Mouse (Mus musculus) stomach, embryonic 14.5 days (tissue): Measurements from ENCODE around the gene Phactr1. TPM values are rescaled to one million over a fixed set of nuclear protein-coding genes. Genes with fewer than 3 reads are reported as not detected.

Experiments used
- ATAC-seq: fragments of 200-750 bp; cut with Nextera tagmentation; 2 replicates; pipeline ENCODE4 v1.8.0; 2017; ENCODE audit warnings: low read depth, moderate TSS enrichment; ENCODE audit not compliant: insufficient number of reproducible peaks, insufficient read depth, low FRiP score
- H3K27ac ChIP-seq: fragments of 300-500 bp; sonication (generic); 2 replicates; pipeline ENCODE4 v1.5.1; 2014; ENCODE audit warnings: mild to moderate bottlenecking, low read length, moderate library complexity, mixed read lengths
- H3K27me3 ChIP-seq: fragments of 300-500 bp; sonication (generic); 2 replicates; pipeline ENCODE4 v1.6.1; 2014; ENCODE audit warnings: low read length, control low read depth, mixed read lengths; ENCODE audit not compliant: control insufficient read depth, insufficient read depth
- H3K36me3 ChIP-seq: fragments of 300-500 bp; sonication (generic); 2 replicates; pipeline ENCODE4 v1.6.1; 2014; ENCODE audit warnings: mild to moderate bottlenecking, control low read depth, low read length, moderate library complexity, mixed read lengths; ENCODE audit not compliant: control insufficient read depth, insufficient read depth
- H3K4me1 ChIP-seq: fragments of 300-500 bp; sonication (generic); 2 replicates; pipeline ENCODE4 v1.6.1; 2014; ENCODE audit warnings: low read length, control low read depth, mixed read lengths; ENCODE audit not compliant: control insufficient read depth, insufficient read depth
- H3K4me2 ChIP-seq: fragments of 300-500 bp; sonication (generic); replicated peaks from 2 replicates; pipeline ENCODE4 v1.6.1; 2014; ENCODE audit warnings: low read depth, low read length, control low read depth
- H3K4me3 ChIP-seq: fragments of 300-500 bp; sonication (generic); 2 replicates; pipeline ENCODE4 v1.5.1; 2014; ENCODE audit warnings: low read depth, low read length, control low read depth
- H3K9ac ChIP-seq: fragments of 300-500 bp; sonication (generic); replicated peaks from 2 replicates; pipeline ENCODE4 v1.6.1; 2014; ENCODE audit warnings: low read depth, mild to moderate bottlenecking, control low read depth, low read length, moderate library complexity, mixed read lengths
- H3K9me3 ChIP-seq: fragments of 300-500 bp; sonication (generic); 2 replicates; pipeline ENCODE4 v1.6.1; 2016; ENCODE audit warnings: low read depth, low read length, control low read depth; ENCODE audit not compliant: control insufficient read depth
- WGBS: fragments of 180-500 bp; shearing (Covaris S2); extraction: QIAGEN DNeasy Blood & Tissue Kit; methylation state at CpG from one replicate; pipeline ENCODE4 v1.1.7; 2014; 5-methylcytosine and 5-hydroxymethylcytosine counted together
- polyA plus RNA-seq: library from polyadenylated mRNA; unstranded; fragments of >200 nt; fragmentation: Nextera tagmentation; extraction: Ambion mirVana; gene quantifications from 2 replicates; pipeline ENCODE4 v1.2.1, GENCODE M21; 2014

The Phactr1 gene
- polyA plus RNA-seq, 1 experiment from 2014 or later = 8.0 TPM

- no peak for ATAC-seq
- no peaks in the 10 kb centered on the region for H3K36me3 ChIP-seq
- H3K9ac ChIP-seq = no peak overlapping the region
- H3K4me1 ChIP-seq = no peaks in the 10 kb centered on the region
- no peak overlapping the region for H3K27ac ChIP-seq
- 64% methylated on average over 7 of the region's 7 CpGs for WGBS
- no peaks in the 10 kb centered on the region for H3K27me3 ChIP-seq
- H3K9me3 ChIP-seq = no peaks in the 10 kb centered on the region
- H3K4me3 ChIP-seq = no peak overlapping the region
- H3K4me2 ChIP-seq = no peak overlapping the region
Observed at GRCm38 (mm10) chr13:43112280-43112679, 431.9 kb downstream of the Phactr1 start.

- Histone ChIP-seq H3K4me2 (no peak overlapping the region), H3K27ac (no peak overlapping the region), H3K9me3 (no peaks in the 10 kb centered on the region), H3K4me3 (no peak overlapping the region), H3K27me3 (no peaks in the 10 kb centered on the region), H3K4me1 (no peaks in the 10 kb centered on the region), H3K9ac (no peak overlapping the region), H3K36me3 (no peaks in the 10 kb centered on the region)
- no peak for ATAC-seq
- WGBS = 81% methylated on average over 3 of the region's 3 CpGs
Observed at GRCm38 (mm10) chr13:43112707-43113106, 432.3 kb downstream of the Phactr1 start.

- ATAC-seq = no peak
- WGBS = 88% methylated on average over 3 of the region's 3 CpGs
Observed at GRCm38 (mm10) chr13:43113141-43113540, 432.7 kb downstream of the Phactr1 start.

DNA sequence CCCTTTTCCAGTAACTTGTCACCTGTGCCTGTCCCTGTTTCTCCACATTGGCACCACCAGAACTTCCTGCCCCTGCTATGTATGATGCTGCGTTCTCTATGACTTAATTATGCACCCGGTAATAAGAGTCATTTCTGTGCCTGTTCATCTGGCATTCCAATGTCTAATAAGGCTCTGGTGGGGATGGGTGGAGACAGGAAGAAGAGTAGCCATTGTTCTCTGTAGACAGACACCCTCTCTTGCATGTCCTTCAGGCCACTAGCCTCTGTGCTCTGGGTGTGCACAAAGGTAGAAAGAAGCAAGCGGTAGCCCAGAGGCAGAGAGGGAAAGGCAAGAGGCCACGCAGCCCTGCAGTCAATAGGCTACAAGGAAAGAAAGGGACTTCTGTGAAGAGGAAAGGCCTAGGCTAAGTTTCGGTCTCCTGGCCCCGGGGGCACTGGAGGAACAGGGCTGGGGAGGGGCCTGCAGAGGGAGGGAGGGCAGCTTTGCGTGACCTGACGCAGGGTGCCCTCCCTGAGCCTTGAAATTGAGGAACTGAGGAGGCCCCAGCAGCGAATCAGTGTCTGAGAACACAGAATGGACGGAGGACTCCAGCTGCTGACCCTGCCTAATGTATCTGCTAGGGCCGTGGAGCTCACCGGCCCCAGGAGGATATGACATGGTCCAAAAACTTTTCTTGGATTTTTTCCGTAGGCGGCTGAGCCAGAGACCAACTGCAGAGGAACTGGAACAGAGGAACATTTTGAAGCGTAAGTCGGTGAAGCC lies 442.1 kb downstream of the Phactr1 start:
- 0 out of 2 replicates have a peak, but pooled peaks have one; percentile 10 for ATAC-seq
- Histone ChIP-seq H3K9me3 (no peaks in the 10 kb centered on the region), H3K27ac (no peak overlapping the region), H3K4me3 (no peak overlapping the region), H3K4me2 (no peak overlapping the region), H3K36me3 (no peaks in the 10 kb centered on the region), H3K27me3 (no peaks in the 10 kb centered on the region), H3K4me1 (peaks cover 11% of the 10 kb centered on the region), H3K9ac (no peak overlapping the region)
- WGBS = 70% methylated on average over 16 of the region's 16 CpGs

More at GRCm38 (mm10) chr13:43113141-43113540, 432.7 kb downstream of the Phactr1 start:
- Histone ChIP-seq H3K4me2 (no peak overlapping the region), H3K27ac (no peak overlapping the region), H3K36me3 (no peaks in the 10 kb centered on the region), H3K4me3 (no peak overlapping the region), H3K9me3 (no peaks in the 10 kb centered on the region), H3K4me1 (no peaks in the 10 kb centered on the region), H3K9ac (no peak overlapping the region), H3K27me3 (no peaks in the 10 kb centered on the region)

DNA sequence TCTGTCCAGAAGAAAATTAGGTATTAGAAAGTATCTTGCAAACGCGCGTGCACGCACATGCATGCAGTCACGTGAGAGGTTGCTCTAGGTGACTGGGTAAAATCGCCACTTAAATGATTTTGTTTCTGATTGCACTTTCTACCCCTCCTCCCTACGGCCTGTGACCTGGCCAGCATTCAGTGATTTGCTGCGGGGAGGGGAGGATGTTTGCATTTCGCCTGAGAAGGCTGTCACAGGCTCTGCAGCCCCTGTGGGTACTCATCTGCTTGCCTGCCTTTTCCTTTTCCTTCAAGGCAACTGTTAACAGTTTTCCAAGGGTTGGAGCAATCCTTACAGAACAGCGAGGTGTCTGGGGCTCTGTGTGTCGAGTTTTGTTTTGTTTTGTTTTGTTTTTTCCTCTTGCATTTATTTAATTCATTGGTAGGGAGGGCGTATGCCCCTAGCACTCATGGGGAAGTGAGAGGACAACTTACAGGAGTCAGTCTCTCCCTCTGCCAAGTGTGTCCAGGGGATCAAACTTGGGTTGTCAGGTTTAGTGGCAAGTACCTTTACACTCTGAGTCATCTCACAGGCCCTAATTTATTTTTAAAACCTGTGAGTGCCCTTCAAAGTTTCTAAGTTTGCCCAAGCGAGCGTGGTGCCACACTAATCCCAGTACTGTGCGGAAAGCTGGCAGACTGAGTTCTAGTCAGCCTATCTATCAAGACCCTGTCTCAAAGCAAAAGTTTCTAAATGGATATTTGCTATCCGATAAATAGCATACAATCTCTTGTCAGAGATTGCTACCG lies 443.7 kb downstream of the Phactr1 start:
- Histone ChIP-seq H3K9me3 (no peaks in the 10 kb centered on the region), H3K36me3 (no peaks in the 10 kb centered on the region), H3K9ac (no peak overlapping the region), H3K27me3 (no peaks in the 10 kb centered on the region), H3K27ac (no peak overlapping the region), H3K4me3 (no peak overlapping the region), H3K4me1 (peaks cover 11% of the 10 kb centered on the region), H3K4me2 (no peak overlapping the region; the same call in 1 of the 2 replicates)
- 39% methylated on average over 17 of the region's 17 CpGs for WGBS
- no peak for ATAC-seq

DNA sequence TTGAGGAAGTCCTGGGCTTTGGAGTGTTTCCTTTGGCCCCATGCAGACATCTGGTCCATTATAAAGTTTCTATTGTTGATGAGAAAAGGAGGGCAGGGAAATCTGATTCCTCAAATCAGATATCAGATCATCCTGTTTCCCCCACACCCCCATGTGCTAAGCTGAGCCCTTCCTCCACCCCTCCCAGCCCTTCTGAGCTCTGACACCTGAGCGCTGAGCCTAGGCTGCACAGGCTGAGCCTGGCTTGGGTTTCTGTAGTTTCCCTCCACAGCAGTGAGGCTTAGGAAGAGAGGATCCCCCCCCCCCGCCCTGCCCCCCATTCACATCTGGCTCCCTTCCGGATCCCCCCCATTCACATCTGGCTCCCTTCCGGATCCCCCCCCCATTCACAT lies 444.3 kb downstream of the Phactr1 start:
- Histone ChIP-seq H3K27ac (no peak overlapping the region), H3K9me3 (no peaks in the 10 kb centered on the region), H3K9ac (no peak overlapping the region), H3K4me3 (no peak overlapping the region), H3K4me1 (peaks cover 11% of the 10 kb centered on the region), H3K36me3 (no peaks in the 10 kb centered on the region), H3K27me3 (no peaks in the 10 kb centered on the region), H3K4me2 (no peak overlapping the region)
- WGBS = 38% methylated on average over 3 of the region's 4 CpGs
- ATAC-seq = no peak

DNA sequence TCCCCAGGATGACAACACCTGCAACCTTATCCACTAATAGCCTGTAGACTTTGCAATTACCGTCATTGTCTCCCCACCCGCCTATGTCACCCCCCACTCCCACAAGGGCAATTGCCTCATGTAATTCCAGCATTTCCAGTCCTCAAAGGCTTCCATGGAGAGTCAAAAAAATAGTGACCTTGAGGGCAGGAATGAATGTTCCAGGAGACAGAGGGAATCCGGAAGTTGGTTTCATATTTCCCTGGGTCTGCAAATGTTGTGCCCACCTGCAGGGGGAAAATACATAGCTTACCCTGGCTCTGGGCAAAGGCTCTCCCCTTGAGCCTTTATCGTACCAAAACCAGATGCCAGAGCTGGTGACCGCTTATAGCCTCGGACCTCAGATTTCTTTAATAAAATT lies 449.7 kb downstream of the Phactr1 start:
- no peak overlapping the region for H3K27ac ChIP-seq
- H3K9me3 ChIP-seq = no peaks in the 10 kb centered on the region
- peaks cover 9% of the 10 kb centered on the region; the same call in 1 of the 2 replicates for H3K4me1 ChIP-seq
- ATAC-seq = no peak
- no peak overlapping the region for H3K4me2 ChIP-seq
- no peaks in the 10 kb centered on the region for H3K27me3 ChIP-seq
- no peaks in the 10 kb centered on the region for H3K36me3 ChIP-seq
- H3K4me3 ChIP-seq = no peak overlapping the region
- WGBS = 73% methylated on average over 6 of the region's 6 CpGs
- H3K9ac ChIP-seq = no peak overlapping the region

GRCm38 (mm10) chr13:43131741-43132191 lies 451.3 kb downstream of the Phactr1 start:
- H3K4me2 ChIP-seq = no peak overlapping the region

More at GRCm38 (mm10) chr13:43131741-43132191, 451.3 kb downstream of the Phactr1 start:
- H3K4me3 ChIP-seq = no peak overlapping the region
- H3K27me3 ChIP-seq = no peaks in the 10 kb centered on the region
- H3K9ac ChIP-seq = no peak overlapping the region
- WGBS = 51% methylated on average over 10 of the region's 10 CpGs
- H3K27ac ChIP-seq = peak overlapping the region; percentile 67
- H3K9me3 ChIP-seq = no peaks in the 10 kb centered on the region
- H3K4me1 ChIP-seq = peaks cover 9% of the 10 kb centered on the region; the same call in 1 of the 2 replicates
- H3K36me3 ChIP-seq = no peaks in the 10 kb centered on the region
- no peak; the same call in 1 of the 2 replicates for ATAC-seq
